Mouse (Mus musculus) retina, postnatal 7 days (tissue): ENCODE measurements around the gene Slc5a10.

Source experiments
- DNase-seq: peaks from one replicate; pipeline ENCODE4 v3.0.0-alpha.2; 2012; ENCODE audit warnings: low read depth, low spot score

Gene Slc5a10

DNA sequence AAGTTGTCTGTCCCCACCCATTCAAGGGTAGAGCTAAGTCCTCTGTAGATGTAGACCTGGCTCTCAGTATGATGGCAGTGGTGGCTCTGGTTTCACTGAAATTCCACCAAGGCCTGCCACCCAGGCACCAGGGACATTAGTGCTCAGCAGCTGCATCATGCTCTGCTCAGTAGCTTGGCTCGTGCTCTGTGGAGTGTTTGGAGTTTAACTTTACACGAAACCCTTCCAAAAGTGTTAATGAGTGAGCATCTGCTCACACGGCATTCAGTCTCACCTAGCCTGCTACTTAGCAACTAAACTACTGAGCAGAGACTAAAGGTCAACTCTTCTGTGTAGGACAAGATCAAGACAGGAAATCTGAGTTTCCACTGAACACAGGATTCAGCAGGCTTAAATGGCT lies at the start of gene Slc5a10:
Gene Slc5a10, minus strand, starts transcription at position 191 of the 400 bp plus-strand sequence.
- no peak for DNase-seq

DNA sequence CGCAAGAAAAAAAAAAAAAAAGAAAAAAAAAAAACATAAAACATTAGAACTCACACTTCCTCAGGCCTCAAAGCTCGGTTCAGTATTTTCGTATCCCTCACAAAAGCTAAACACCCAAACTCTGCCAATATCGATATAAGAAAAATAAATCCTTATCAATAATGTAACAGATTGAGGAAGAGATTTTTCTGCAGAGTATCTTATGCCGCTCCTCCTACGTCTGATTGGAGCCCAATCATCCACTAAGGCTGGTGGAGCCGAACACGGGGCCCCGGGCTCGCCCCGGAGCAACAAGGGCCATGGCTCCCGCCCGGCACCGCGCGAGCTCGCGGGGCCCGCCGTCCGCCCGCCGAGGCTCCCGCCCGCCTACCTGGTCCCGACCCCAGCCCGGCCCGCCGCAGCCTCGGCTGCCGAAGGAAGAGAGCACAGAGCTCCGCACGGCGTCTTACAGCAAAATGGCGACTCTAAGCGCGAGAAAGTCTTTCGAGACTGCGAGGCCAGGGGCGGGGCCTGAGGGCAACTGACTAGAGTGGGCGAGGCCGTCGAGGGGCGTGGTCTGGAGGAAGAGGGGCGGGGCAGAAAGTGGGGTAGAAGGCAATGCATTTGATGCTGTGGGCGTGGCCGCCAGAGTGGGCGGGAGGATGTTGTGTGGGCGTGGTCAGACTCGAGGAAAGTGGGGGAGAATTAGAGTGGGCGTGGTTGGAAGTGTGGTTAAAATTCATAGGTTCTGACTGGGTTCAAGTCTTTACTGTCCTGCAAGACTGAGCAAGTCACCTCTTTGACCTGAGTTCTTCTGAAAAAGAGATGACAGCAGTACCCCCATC lies 41.2 kb upstream of the Slc5a10 start, which contains the start of gene Prpsap2:
Gene Prpsap2, minus strand, starts transcription at position 505 of the 824 bp plus-strand sequence.
- DNase-seq, result peak; percentile 98

DNA sequence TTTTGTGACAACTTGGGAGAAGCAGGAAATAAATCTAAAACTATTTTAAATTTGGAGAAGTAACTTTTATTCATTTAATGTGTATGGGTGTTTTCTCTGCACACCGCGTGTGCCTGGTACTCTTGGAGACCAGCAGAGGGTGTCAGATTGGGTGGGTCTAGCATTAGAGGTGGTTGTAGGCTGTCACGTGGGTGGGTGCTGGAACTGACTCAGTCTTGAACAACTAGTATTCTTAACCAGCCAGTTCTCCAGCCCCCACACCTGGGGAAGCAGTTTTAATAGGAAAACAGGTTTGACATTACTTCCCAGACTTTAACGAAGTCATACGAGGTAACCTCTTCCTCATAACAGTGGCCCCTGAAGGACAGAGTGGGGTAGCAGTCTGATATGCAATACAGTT lies 39.9 kb upstream of the Slc5a10 start:
- no peak for DNase-seq

DNA sequence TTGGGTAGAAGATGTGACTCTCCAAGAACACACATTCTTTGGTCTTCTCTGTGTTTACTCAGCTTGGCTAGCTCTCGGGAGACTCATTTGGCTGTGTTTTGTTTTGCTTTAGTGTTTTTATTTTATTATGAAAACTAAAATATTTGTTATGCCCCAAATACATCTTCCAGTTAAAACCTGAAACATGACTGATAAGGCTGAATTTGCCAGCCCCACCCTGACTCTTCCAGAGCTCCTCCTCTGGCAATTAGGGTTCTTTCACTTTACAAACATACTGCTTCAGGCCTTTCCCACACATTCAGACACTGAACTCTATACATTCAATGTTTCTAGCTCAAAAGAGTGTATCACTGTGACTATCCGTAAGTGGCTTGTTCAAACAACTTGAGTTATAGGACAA lies 36.5 kb upstream of the Slc5a10 start:
- no peak for DNase-seq

DNA sequence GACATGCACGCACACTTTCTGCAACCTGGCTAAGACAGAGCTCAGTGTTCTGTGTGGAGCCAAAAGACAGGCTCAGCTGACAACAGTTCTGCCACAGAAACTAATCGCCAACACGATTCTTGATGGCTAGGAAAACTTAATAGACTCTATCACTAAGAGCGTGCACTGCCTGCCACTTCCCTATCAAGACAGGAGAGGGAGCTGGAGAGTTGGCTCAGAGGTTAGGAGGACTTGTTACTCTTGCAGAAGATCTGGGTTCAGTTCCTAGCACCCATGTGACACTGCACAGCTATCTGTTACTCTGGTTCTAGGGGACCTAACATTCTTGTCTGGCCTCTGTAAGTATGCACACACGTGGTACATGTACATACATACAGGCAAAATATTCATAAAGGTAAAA lies 31.0 kb upstream of the Slc5a10 start:
- DNase-seq, result no peak

DNA sequence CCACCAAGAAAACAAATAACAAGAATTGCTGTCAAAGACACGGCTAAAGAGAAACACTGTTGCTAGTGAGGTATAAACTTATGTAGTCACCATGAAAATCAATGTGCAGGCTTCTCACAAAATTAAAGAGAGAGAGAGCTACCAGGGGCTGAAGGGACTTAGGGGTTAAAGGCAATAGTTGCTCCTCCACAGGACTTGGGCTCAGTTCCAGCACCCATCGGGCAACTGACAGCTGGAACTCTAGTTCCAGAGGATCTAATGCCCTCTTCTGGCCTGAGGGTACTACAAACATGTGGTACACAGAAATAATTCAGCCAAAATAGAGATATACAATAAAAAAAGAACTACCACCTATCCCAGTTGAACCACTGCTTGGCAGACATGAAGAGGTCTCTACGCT lies 26.5 kb upstream of the Slc5a10 start:
- DNase-seq, result no peak

DNA sequence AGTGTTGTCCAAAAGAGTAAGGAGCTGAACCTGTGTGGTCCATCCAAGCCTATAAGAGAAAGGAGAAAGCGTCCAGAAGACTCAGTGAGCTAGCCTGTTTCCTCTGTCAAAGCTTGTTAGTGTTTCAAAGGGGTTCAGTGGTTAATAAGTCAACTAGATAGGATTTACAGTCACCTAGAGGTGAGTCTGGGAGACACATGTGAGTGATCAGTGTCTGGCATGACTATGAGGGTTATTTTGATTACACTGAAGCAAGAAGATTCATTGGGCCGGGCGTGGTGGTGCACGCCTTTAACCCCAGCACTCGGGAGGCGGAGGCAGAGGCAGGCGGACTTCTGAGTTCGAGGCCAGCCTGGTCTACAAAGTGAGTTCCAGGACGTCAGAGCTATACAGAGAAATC lies 25.2 kb upstream of the Slc5a10 start:
- no peak for DNase-seq

DNA sequence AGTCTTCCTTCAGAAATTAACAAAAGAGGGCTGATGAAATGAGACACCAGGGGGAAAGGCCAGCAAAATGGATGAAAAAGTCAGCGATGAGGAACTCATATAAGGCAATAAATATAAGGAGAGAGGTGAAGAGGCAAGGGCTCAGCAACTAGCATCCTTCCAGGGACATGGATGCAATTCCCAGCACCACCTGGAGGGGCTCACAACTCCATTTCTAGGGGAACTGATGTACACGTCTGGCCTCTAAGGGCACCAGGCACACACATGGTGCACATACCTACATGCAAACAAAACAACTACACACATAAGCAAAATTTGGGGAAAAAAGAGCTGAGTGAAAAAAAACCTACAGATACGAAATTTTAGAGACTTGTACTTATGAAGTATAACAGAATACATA lies 23.8 kb upstream of the Slc5a10 start:
- DNase-seq, result no peak

DNA sequence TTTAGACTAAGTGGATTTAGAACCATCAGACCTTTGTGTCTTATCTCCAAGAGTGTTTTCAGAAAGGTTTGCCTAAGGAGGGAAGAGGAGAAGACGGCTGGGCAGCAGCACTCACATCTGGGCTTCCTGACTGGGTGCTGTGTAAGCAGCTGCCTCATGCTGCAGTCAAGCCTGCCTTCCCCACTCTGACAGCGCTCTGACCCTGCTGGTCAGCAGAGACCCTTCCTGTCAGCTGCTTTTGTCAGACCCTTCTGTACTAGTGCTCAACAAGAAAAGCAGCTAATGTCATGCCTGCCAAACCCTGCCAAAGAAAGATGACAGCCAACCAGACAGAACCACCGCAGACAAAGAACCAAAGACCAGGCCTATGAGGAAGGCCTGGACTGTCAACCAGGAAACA lies 23.1 kb upstream of the Slc5a10 start:
- no peak for DNase-seq

DNA sequence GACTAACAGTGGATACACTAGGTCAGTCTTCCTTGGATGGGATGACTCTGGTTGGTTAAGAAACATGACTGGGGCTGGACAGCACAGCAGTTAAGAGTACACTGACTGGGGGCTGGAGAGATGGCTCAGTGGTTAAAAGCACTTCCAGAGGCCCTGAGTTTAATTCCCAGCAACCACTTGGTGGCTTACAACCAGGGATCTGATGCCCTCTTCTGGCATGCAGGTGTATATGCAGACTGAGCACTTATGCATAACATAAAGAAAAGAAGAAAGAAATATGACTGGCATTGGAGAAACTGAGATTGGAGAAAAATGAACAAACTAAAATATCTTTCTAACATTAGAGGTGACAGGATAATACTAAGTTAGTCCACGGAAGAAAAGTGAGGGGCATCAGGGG lies 19.9 kb upstream of the Slc5a10 start:
- DNase-seq, result no peak

DNA sequence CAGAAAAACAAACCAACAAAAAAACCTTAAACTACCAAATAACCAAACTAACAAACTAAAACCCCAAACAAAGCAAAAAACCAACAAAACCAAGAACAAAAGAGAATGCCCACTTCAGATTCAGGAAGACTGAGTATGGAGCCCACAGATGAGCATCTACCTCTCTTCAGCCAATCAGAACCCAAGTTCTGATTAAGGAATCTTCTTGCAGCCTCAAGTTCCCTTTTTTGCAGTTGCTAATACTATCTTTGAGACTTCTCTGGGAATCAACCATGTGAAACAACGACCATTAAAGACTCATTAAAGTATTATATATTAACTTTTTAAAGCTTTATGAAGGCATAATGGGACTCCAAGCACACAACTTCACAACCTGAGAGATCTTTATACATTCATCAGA lies 16.7 kb upstream of the Slc5a10 start:
- no peak for DNase-seq

DNA sequence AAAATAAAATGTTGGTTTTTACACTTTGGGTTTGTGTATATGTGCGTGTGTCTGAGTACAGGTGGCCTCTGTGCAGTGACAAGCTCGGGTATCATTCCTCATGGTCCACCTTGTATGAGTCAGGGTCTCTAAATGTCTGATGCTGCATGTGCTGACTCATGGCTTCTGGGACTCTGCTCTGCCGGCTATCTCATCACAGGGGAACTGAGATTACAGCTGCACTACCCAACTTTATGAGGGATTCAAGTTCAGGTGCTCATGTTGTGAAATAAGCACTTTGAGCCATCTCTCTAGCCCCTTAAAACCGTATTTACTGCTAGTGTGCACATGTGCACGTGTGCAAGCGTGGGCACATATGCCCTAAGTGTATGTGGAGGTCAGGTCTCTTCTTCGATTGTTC lies 12.0 kb upstream of the Slc5a10 start:
- DNase-seq, result no peak

DNA sequence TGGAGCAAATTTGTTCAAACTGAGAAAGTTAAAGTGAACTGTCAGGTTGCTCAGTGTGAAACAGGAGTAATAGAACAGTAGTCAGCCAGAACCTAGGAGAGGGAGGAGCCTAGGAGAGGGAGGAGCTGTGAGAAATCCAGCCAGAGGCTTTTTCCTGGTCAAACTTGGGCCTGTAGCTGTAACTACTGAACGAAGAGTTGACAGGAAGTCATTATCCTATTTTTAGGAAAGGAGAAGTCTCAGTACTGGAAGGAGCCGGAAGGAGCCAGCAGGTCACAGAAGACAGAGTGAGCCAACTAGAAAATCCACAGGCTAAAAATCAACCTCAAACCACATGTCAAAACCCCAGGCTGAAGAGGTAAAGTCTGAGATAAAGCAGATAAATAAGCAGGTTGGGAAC lies 7.4 kb upstream of the Slc5a10 start:
- no peak for DNase-seq

DNA sequence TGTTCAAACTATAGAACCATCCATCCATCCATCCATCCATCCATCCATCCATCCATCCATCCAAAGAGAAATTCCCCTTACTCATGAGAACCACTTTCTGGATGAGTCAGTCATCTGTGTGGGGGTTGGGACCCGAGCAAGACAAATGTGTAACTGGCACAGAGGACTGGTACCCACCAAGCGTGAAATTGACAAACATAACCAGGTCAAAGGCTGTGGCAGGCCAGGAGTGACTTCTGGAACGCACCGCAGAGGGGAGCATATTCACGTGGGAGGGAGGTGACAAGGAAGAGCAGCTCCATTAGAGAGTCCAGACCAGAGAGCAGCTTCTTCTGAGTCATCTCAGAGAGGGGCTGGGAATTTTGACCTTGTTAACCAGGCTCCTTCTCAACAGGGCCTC lies 1.5 kb upstream of the Slc5a10 start:
- no peak for DNase-seq

DNA sequence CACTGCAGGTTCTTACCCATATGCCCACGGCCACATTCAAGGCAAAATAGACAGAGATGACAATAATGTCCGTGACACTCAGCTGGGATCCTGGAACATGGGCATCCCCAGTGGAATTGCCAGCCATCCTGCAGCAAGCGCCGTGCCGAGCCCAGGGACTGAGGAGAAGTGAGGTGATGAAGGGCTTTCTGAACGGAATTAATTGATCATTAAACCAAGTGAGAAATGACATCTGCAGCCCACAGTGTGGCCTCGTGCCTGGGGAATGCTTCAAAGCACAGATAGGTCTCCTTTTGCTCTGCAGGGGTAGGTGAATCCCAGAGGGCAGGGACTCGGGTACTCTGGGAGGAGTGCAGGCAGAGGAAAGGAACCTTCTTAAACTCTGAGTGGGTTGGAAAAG lies 800 bp downstream of the Slc5a10 start:
- DNase-seq, result no peak

DNA sequence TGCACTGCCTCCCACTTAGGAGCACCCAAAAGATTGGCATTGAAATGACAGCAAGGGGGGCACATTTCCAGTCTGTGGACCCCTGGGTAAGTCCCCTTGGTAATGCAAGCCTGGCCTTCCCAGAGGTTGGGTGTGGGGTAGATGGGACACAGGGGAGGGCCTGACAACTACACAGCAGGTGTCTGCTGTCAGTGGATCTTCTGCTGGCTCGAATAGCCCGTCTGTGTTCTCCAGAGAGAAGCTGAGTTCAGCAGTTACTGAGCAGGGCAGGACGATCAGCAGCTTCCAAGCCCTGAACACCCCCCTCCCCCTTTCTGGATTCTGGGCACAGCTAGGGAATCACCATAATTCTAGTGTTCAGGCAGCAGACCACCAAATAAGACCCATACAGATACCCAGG lies 1.2 kb downstream of the Slc5a10 start:
- DNase-seq, result no peak

DNA sequence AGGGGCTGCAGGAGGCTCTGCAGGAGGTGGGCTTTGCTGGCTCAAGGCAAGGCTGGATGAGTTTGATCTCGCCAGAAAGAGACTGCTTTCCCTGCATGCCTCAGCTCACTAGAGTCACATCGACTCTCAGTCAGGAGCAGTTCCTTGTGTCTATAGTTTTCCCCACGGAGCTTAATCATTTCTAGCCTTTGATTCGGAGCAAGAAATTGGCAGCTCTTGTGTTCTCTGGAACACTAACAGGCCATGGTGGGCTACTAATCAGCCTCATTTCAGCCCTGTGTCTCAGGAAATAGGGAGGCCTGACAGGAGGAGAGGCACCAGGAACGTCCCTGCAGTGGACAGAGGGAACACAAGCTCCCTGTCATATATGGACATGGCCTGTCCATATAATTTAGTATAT lies 2.6 kb downstream of the Slc5a10 start:
- no peak for DNase-seq

DNA sequence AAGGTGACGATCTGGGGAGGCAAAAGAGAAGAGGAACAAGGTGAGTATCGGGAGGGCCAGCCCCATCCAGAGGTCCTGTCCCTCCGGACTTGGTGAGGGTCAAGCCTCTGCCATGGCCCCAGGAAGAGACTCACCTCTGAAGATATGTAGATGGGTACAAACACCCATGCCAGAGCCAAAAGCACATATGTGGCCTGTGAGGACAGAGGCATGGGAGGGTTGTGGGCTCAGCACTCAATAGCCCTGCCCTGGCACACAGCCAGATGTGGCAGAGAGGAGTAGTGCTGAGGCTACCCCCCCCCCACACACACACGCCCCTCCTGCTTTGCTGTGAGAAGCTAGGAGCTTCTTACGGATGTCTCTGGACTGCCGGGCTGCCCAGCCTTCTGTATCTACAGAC lies 5.5 kb downstream of the Slc5a10 start:
- DNase-seq, result no peak

DNA sequence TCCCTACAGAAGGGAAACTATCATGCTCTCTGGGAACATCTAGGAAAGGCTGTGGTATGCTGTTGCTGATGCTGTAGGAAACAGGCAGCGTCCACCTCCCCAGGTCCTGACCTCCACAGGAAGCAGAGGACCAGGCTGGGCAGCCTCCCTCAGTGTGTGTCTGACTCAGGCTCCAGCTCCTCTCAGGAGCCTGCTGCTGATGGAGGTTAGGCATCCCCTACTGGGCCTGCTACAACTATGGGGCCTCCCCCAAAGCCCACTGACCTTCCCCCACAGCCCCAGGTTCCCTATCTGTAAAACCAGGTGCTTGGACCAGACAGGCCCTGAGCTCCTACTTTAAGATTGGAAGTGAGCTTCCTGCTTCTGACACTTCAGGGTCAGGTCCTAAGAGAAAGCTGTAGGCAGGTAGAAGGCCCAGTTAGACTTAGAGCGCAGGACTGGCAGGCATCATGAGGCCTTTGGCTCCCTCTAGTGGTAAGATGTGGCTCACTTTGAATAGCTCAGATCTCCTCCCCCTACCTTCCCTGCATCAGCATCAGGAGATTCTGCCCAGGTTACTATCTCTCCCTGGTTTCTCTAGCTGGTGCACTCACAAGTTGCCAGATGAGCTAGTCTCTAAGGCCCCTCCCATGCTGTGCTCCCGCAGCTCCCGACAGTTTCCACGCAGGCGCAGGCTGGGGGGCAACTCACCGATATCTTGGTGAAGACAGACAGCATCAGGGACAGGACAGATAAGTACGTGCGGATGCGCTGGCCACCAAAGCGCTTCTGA lies 6.1 kb downstream of the Slc5a10 start:
- DNase-seq, result peak; percentile 84

DNA sequence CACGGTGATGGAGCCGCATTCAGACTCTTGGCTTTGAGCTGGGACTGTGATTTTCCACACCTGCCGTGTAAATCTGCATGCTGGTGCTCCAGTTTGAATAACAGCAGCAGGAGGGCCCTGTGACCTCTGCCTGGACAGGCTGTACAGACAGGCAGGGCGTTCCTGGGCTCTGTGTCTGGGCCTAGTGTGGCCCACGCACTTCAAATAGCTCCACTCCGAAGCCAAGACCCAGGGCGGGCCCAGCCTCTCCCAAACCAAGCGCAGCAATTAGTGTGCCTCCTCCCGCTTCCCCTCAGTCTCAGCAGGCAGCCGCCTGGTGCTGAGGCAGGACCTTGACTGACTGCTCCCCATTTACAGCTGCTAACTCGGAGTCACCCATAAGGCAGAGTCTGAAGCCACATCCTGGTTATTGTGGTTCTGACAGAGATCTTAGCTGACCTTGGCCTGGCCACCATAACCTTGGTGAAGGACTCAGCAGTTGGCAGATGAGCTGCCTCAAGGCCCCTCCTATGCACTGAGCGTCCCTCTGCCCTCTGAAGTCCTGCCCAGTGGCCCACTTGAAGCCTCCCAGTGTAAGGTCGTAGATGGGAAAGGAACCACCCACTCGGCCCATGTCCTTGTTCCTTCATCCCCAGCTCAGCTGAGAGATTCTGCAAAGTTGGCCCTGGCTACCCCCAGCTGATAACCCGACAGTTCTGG lies 7.3 kb downstream of the Slc5a10 start:
- no peak for DNase-seq

DNA sequence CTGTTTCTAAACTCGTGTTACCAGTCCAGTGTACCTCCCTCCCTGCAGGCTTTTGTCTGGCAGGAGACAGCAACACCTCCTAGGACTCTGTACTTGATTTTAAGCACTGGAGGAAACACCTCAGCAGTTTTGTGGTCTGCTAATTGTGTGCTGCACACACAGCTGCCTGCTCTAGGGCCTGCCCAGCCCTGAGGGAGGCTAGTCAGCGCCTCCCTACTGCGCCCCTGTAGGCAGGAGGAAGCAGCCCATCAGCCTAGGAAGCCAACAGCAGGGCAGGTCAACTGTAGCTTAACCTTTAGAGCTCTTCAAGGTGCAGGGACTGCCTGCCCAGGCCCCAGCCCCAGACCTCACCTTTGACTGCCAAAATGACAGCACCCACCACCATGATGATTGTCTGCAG lies 11.7 kb downstream of the Slc5a10 start:
- DNase-seq, result no peak

DNA sequence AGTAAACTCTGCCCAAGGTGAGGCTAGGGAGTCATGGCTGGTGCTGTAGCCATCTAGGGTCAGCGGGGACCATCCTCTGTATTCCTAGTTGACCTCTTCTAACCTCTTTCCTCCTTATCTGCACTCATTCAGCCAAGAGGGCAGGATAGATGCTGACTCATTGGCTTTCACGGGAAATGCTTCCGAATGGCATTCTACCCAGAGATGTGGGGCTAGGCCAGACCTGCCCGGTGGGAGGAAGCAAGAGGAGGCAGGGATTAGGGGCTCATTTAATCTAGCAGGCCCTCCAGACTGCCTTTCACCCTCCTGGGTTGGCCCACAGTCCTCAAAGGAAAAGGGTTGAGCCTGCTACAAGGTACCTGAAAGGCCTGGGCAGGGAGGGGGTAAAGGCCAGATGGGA lies 14.4 kb downstream of the Slc5a10 start:
- DNase-seq, result no peak
